Mouse (Mus musculus): Measurements from ENCODE around the gene Trnt1.

Gene Trnt1

DNA sequence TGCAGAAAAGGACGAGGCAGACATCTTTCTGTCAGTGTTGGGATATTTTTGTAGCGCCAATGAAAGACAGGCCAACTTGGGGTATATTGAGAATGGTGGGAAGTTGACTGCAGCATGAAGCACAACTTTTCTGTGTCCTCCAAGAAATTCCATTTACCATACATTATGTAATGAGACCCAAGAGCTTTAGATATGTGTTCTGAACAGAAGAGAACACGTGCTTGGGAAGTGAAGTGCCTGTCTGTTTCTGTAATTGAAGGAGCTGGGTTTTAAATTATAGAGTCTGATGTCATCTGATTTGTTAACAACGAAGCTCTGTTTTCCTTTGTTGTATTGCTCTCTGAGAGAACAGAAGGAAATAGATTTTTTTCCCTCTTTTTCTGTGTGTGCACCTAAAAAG lies 1.1 kb downstream of the Trnt1 start:
- DNase-seq (ENCODE audit: low read depth, low spot score): no peak

DNA sequence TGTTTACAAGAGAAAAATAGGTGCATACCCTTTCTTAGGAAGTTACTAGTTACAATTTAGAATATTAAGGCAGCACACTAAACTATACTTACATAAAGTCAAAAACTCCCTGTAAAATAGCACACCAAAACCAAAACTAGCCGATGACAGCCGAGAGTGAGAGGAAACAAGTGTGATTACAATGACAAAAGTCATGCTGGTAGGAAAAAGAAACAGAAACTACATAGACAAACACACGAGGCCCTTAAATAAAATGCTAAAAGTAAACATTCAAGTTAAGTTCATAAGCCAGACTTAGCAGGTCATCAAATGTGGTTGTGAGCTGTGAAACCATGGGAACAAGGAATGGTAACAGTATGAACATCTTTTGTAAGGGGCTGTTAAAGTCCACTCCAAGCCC lies 18.2 kb downstream of the Trnt1 start:
- DNase-seq (ENCODE audit: low read depth, low spot score): no peak

DNA sequence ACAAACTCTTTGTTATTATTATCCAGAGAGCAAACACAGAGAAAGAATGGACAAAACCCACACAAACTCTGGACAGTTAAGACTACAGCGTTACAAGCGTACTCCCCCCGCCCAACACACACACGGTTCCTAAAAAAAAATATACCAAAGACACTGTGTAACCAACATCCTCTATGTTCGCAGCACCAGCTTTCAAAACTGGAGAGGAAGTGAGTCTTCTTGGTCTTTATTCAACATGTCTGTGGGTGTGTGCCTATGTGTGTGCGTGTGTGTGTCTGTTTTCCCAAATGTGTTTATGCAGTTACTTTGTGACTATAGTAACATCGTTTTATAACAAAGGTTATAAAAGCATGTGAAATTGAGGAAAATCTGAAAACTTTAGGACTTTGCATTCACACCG lies 22.5 kb downstream of the Trnt1 start:
- DNase-seq (ENCODE audit: low read depth, low spot score): no peak

DNA sequence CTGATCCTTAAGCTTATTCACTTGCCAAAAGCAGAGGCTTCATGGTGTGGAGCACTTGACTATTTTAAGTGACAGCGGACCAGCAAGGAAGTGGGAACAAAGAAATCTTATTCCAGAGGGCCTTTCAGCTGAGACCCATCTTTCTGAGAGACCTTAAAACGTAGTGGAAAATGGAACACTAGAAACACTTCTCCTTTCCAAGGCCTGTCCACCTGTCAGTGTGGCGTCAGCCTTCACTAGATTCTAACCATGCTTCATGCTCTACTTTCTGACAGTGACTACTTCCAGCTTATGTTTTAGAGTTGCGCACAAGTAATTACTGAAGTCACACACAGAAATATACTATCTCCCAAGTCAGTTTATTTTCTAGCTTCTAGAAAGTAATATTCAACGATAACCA lies 23.6 kb downstream of the Trnt1 start:
- no peak for DNase-seq (ENCODE audit: low read depth, low spot score)

DNA sequence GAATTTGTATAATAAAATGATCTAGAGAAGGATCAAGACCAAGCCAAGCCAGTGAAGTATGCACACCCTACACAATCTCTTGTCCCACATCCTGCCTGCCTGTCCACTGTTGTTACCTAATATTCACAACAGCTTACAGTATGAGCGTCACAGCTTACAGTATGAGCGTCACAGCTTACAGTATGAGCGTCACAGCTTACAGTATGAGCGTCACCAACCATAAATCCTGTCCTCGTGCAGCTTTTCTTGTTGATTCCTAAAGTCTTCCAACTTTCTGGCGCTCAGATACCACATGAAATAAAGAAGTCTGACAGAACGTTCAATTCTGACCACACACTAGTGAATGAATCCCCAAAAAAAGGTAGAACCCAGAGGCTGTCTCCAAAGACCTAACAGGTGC lies 24.2 kb downstream of the Trnt1 start:
- DNase-seq (ENCODE audit: low read depth, low spot score): no peak

DNA sequence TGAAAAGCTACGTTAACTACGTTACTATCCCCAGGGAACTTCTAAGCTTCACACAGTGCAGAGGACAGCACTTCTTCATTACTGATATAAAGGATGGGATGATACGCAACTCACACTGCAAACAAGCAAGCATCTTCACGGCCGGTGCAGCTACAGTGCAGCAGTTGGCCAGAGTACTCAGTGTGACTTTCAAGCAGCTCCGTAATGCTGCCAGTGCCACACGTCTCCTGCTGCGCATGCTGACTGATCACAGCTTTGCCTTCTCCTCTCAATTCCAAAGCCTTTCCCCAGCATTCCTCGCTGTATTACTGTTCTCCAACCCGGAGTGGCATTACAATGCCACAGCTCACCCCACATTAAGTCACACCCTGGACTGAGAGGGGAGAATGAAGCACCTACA lies 24.7 kb downstream of the Trnt1 start:
- DNase-seq (ENCODE audit: low read depth, low spot score): no peak

DNA sequence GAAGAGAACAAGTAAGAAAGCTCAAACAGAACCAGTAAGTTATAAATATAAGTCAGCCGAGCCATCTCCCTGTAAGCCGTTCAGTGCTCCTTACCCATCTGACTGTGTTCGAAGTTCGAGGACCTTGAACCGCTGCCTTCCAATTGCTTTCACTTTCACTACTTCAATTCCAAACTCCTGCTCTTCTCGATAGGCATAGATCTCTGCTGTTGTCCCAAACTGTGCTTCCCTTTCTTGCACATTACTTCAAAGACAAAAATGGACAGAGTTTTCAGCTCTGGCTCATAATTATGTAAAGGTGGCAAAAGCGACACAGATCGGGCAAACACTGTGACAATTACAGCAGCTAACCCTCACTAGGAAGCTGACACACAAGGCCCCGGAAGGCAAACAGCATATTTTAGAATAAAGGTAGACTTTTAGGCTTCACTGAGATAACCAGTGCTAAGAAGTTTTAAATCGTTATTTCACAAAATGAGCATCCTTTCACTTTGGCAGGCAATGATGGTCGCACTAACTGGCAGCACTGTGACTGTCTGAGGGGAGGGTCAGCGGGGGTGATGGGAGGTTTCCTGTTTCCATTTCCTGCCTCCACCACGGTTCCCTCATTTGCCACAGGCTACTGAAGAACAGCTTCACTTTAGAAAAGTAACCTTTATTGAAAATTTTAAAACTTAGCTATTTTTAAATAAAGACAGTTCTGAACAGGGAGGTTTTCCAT lies 25.3 kb downstream of the Trnt1 start:
- DNase-seq (ENCODE audit: low read depth, low spot score): no peak

DNA sequence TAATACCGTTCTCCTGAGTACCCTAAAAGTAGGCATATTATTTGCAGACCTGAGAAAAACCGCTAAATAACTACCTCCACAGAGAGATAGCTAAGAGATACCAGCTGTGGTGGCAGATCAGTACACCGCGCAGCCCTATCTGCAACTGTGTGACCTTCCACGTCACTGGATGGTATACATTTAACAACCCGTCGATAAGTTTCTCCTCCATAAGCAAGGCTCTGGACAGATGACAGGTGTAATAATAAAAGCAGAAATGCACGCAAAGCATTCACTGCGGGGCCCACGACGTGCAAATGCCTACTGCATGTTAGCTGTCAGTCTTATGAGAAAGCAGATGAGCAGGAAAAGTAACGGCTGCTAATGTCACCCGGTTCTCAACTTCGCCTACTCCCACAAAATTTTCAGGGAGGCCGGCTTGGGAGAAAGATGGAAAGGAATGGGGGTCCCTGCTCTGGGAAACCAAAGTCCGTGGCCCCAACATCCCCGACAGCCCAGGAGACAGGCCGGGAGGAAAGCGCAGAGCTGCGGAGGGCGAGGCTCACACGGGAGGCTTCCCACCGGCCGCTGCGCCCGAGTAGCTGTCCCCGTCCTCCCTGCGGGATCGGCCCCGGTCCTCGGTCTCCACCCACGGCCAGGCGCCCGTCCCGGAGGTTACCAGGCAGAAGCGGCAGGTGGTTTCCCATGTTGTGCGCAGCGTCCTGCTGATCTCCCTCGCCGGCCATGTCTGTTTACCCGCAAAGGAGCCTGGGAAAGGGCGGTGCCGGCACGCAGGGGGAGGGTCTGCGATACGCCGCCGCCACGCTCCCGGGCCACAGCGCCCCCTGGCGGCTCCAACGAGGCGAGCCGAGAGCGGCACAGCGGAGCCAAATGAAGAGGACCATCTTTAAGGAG lies 30.7 kb downstream of the Trnt1 start, which contains the start of gene Crbn:
TSS of gene Crbn (minus strand) at position 745 of the 894 bp plus-strand sequence.
- DNase-seq (ENCODE audit: low read depth, low spot score): peak; percentile 81

DNA sequence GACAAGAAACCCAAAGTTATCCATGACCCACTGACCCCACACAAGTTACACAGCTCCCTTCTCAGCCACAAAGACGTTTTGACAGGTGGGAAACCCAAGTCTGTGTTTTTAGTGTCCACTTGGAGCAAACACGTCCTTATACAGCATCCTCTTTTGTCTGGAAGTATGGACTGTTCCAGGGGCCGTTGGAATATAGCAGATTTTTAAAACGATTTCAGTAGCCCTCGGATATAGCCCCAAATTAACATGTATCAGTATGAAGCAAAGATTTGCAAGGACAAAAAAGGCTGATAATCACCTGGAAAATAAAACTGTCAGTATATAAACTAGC lies 31.3 kb downstream of the Trnt1 start:
- DNase-seq (ENCODE audit: low read depth, low spot score): no peak

DNA sequence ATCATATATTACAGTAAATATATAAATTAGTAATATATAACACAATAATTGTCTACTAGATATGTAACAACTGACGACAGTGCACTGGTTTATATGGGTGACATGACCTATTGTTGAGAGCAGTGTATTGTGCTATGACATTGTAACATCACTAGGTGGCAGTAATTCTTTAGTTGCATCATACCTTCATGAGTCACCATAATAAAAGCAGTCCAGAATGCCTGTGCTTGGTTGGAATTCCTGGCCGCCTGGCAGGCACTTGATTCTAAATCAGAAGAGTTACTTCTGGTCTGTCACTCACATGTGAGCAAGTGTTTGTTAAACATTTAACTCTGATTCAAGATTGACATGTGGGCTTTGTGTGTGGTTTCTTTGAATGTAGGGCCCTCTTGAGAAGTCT lies 36.0 kb downstream of the Trnt1 start:
- no peak for DNase-seq (ENCODE audit: low read depth, low spot score)

DNA sequence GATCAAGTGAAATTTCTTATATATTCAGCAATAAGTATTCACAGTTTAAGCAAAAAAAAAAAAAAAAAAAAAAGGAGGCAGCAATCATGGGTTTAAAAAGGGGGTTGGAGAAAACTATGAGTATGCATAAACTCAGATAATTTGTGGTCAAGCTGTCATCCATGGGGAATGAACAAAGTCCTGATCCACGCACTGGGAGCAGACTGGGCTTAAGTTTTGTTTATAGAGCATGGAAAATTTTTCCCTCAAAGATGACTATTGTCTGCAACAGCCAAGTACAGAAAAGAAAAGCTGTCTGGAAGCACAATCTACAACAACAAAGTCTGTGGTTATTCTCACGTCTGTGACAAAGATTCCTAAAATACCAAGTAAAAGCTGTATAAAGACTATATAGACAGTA lies 40.2 kb downstream of the Trnt1 start:
- DNase-seq (ENCODE audit: low read depth, low spot score): no peak

DNA sequence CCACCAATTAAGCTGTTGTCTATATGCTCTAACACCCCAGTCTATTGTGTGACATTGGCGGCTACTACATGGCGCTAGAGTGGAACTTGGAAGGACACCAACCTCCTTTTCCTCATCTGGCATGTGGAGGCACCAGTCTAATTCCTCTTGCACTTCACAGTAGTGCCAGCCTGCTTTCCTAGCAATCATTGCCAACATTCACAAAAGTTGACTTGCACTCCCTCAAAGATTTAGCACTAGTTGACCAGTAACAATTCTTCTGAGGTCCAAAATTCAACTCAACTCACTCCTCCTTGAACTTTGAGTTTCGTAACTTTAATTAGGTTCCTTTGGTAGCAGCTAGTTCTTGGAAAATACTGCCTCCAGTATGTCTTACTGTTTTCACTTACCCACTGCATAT lies 41.8 kb downstream of the Trnt1 start:
- no peak for DNase-seq (ENCODE audit: low read depth, low spot score)

DNA sequence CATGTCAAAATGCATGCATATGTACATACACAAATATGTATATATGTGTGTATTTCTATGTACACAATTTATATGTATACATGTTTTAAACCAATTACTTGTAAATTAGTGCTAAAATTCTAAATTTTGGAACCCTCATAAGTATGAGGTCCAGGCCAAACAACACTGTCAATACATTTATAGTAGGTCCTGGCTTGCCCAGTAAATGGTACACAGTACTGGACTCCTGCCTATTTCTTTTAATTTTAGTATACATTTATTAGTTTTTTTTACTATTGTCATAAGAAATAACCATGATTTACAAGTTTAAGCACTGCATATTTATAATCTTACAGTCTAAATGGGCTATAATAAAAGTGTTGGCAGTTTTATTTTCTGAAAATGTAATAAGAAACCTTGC lies 50.3 kb downstream of the Trnt1 start:
- no peak for DNase-seq (ENCODE audit: low read depth, low spot score)

DNA sequence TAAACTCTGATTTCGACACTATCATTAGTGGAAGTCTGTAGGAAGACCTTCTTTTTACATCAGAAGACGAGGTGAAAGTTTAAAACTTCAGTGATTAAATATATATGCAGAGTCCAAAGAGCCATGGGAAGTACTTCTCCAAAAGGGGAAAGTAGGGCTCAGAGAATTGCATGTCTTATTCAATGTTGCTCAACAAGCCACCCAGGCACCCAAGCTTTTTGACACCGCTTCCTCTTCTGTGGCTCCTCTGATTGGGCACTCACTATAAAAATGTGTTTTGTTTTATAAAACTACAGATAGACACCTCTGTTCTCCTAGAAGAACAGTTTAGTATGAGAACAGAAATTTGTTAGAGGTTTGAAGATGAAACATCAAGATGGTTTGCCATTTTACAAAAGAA lies 51.0 kb downstream of the Trnt1 start:
- DNase-seq (ENCODE audit: low read depth, low spot score): no peak

DNA sequence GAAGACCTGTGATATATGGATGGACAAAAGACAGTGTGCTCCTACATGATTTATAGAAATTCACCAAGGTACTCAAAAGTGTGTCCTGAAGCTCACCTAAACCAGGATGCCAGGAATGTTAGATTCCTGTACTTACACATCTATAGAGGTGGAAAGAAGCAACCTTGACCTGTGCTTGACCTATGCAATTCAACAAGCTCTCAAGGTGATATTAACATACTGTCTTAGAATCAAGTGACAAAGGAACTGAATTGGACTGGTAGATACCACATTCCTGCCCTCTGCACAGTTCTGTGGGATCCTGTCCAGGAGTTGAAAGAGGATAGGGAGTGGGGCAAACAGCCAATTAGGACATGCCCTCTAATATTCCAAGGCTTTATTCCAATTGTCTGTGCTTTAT lies 51.6 kb downstream of the Trnt1 start:
- no peak for DNase-seq (ENCODE audit: low read depth, low spot score)

DNA sequence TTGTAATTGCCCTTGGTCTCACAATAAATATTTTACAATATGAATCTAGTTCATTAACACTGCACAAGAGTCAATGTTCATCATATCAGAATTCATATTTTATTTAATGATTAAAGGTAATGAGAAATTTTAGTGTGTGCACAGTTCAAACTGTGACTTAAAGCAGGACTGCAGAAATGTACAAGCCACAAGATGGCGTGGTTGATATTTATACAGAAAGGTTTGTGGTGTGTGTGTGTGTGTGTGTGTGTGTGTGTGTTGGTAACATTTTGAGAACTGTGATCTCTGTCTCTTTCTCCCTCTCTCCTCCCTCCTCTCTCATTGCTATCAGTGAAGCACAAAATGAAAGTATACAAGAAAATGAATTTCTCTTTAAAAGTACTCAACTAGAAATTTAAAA lies 53.4 kb downstream of the Trnt1 start:
- DNase-seq (ENCODE audit: low read depth, low spot score): no peak

All from embryo, embryonic 11.5 days (tissue).